Mouse (Mus musculus) stomach, embryonic 15.5 days (tissue): ENCODE data around the gene Aifm1. TPM values are rescaled to one million over a fixed set of nuclear protein-coding genes. Genes with fewer than 3 reads are reported as not detected.
A peak's percentile ranks its signal among the peaks of the same experiment; 100 is the strongest.

Source experiments
- ATAC-seq: fragments of 200-750 bp; cut with Nextera tagmentation; 2 replicates; pipeline ENCODE4 v1.8.0; 2017; ENCODE audit warnings: low read depth, moderate number of reproducible peaks, moderate TSS enrichment; ENCODE audit not compliant: insufficient read depth, low FRiP score
- H3K27ac ChIP-seq: fragments of 300-500 bp; sonication (generic); 2 replicates; pipeline ENCODE4 v1.5.1; 2015; ENCODE audit warnings: mild to moderate bottlenecking, inconsistent platforms
- H3K27me3 ChIP-seq: fragments of 300-500 bp; sonication (generic); replicated peaks from 2 replicates; pipeline ENCODE4 v1.6.1; 2015; ENCODE audit warnings: inconsistent platforms
- H3K36me3 ChIP-seq: fragments of 300-500 bp; sonication (generic); 2 replicates; pipeline ENCODE4 v1.6.1; 2015; ENCODE audit warnings: inconsistent platforms
- H3K4me1 ChIP-seq: fragments of 300-500 bp; sonication (generic); 2 replicates; pipeline ENCODE4 v1.6.1; 2015; ENCODE audit warnings: inconsistent platforms
- H3K4me2 ChIP-seq: fragments of 300-500 bp; sonication (generic); 2 replicates; pipeline ENCODE4 v1.6.1; 2015; ENCODE audit warnings: mild to moderate bottlenecking, inconsistent platforms
- H3K4me3 ChIP-seq: fragments of 300-500 bp; sonication (generic); replicated peaks from 2 replicates; pipeline ENCODE4 v1.5.1; 2015; ENCODE audit warnings: inconsistent platforms
- H3K9ac ChIP-seq: fragments of 300-500 bp; sonication (generic); 2 replicates; pipeline ENCODE4 v1.6.1; 2015; ENCODE audit warnings: inconsistent platforms
- H3K9me3 ChIP-seq: fragments of 300-500 bp; sonication (generic); 2 replicates; pipeline ENCODE4 v1.6.1; 2016; ENCODE audit warnings: inconsistent platforms
- WGBS: fragments of 180-500 bp; shearing (Covaris S2); methylation state at CpG from one replicate; pipeline ENCODE4 v1.1.7; 2015; 5-methylcytosine and 5-hydroxymethylcytosine counted together
- polyA plus RNA-seq: library from polyadenylated mRNA; unstranded; fragments of >200 nt; fragmentation: Nextera tagmentation; extraction: Ambion mirVana; gene quantifications from 2 replicates; pipeline ENCODE4 v1.2.1, GENCODE M21; 2015

Gene Aifm1
- polyA plus RNA-seq, 1 experiment from 2014 or later = 73.3 TPM

DNA sequence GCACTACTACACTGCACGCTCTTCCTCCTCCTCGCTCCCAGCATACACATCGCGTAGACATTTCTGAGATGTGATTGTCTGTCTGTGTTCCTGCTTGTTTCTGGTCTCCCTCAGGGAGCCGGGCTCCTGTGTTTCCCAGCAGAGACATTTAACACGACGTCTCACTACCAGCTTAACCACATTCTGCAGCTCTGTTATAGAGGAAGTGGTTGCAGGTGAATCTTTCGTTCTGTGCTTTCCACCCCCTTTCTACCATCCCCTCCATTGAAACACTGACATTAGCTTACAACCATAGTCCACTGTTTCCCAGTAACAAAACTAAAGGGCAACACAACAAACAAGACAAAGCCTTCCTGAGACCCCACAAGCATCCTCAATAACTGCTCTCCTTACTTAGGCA is 19.6 kb downstream of the Aifm1 start:
- no peaks in the 10 kb centered on the region for H3K4me1 ChIP-seq
- no peak overlapping the region for H3K27ac ChIP-seq
- 88% methylated on average over 8 of the region's 8 CpGs for WGBS
- H3K4me3 ChIP-seq = no peak overlapping the region
- no peaks in the 10 kb centered on the region for H3K27me3 ChIP-seq
- H3K9ac ChIP-seq = no peak overlapping the region
- H3K9me3 ChIP-seq = no peaks in the 10 kb centered on the region
- no peaks in the 10 kb centered on the region for H3K36me3 ChIP-seq
- ATAC-seq = no peak
- no peak overlapping the region for H3K4me2 ChIP-seq

DNA sequence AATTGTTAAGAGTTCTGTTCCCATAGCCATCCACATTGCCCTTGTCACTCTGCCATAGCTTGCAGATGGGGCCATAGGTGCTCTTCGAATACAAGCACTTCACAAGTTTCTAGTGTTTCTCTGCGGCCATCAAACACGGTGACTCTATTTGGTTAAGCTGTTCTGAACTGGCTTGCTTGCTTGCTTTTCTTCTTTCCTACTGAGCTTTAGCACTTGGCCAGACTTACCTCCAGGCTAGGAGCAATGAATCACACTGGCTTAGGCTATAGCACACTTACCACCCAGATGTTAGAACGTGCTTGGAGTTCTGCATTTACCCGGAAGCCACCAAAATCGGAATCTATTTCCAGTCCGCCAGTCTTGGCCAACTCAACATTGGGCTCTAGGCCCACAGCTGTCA is 31.7 kb downstream of the Aifm1 start:
- Histone ChIP-seq H3K27me3 (no peaks in the 10 kb centered on the region), H3K4me2 (no peak overlapping the region), H3K9me3 (no peaks in the 10 kb centered on the region), H3K27ac (no peak overlapping the region), H3K4me1 (no peaks in the 10 kb centered on the region), H3K36me3 (no peaks in the 10 kb centered on the region), H3K4me3 (no peak overlapping the region), H3K9ac (no peak overlapping the region)
- ATAC-seq = no peak
- WGBS = 89% methylated on average over 7 of the region's 7 CpGs

- Histone ChIP-seq H3K27ac (no peak overlapping the region), H3K9ac (no peak overlapping the region), H3K4me2 (no peak overlapping the region), H3K4me1 (no peaks in the 10 kb centered on the region), H3K9me3 (no peaks in the 10 kb centered on the region), H3K36me3 (no peaks in the 10 kb centered on the region), H3K4me3 (no peak overlapping the region), H3K27me3 (no peaks in the 10 kb centered on the region)
- WGBS = 77% methylated on average over 4 of the region's 4 CpGs
- ATAC-seq = no peak
Measured at GRCm38 (mm10) chrX:48481095-48481494, 32.3 kb downstream of the Aifm1 start.

DNA sequence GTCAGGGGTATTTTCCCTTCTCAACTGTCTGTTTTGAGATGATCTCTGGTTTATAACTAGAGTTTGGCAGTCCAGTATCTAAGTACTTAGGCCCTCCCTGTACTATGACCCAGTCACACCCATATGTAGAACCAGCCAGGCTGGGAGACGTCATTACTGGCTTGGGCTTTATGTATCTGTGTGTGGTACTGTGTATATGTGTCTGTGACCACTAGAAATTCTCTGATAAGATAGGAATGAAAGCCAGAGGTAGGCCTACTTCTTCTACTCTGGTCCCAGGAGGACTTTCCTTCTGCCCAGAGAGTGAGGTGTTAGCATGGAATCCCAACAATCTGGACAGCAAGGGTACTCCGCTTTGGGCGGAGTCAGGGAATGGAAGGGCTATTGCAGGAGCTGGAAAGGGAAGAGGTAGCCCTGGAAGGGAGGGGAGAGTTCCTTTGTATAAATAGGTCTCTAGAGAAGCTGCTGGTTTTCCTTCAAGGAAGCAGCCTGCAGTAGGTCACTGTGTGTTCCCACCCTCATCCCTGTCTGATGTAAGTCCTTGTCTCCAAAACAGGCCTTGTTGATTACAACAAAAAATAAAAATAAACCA is 45.9 kb downstream of the Aifm1 start:
- no peak overlapping the region for H3K4me3 ChIP-seq
- WGBS = 61% methylated on average over 3 of the region's 3 CpGs

GRCm38 (mm10) chrX:48466174-48466573 is 47.2 kb downstream of the Aifm1 start:
- no peaks in the 10 kb centered on the region for H3K36me3 ChIP-seq
- WGBS = 57% methylated on average over 2 of the region's 2 CpGs
- H3K9me3 ChIP-seq = no peaks in the 10 kb centered on the region
- no peaks in the 10 kb centered on the region for H3K4me1 ChIP-seq
- H3K4me2 ChIP-seq = no peak overlapping the region
- H3K27me3 ChIP-seq = no peaks in the 10 kb centered on the region
- no peak overlapping the region for H3K4me3 ChIP-seq
- H3K27ac ChIP-seq = no peak overlapping the region
- H3K9ac ChIP-seq = no peak overlapping the region
- no peak for ATAC-seq

More for the DNA sequence above, 45.9 kb downstream of the Aifm1 start:
- Histone ChIP-seq H3K4me1 (no peaks in the 10 kb centered on the region), H3K36me3 (no peaks in the 10 kb centered on the region), H3K27me3 (no peaks in the 10 kb centered on the region), H3K9me3 (no peaks in the 10 kb centered on the region), H3K4me2 (no peak overlapping the region), H3K9ac (no peak overlapping the region), H3K27ac (no peak overlapping the region)
- ATAC-seq = no peak

- H3K4me3 ChIP-seq = no peak overlapping the region
- no peaks in the 10 kb centered on the region for H3K4me1 ChIP-seq
- H3K4me2 ChIP-seq = no peak overlapping the region
- H3K36me3 ChIP-seq = no peaks in the 10 kb centered on the region
- ATAC-seq = no peak
- H3K27ac ChIP-seq = no peak overlapping the region
- no peak overlapping the region for H3K9ac ChIP-seq
- no peaks in the 10 kb centered on the region for H3K27me3 ChIP-seq
- H3K9me3 ChIP-seq = no peaks in the 10 kb centered on the region
- 82% methylated on average over 6 of the region's 6 CpGs for WGBS
Measured at GRCm38 (mm10) chrX:48464436-48464835, 48.9 kb downstream of the Aifm1 start.

DNA sequence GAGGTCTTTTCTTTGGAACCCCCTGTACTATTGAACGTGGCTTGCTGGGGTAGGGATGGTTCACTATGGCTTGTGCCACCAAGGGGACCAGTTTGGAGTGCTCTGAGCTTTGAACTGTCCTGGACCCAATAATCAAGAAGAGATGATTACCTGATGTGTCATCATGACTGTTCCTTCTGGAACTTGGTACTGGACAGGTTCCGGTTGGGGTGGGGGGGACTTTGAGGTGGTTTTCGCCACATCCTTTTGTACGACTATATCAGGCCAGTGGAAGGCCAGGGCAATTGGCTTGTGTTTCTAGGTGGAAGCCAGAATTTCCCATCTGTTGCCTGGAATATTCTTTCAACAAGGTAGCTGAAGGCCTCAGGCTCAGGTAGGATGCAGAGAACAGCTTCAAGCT is 49.7 kb downstream of the Aifm1 start:
- Histone ChIP-seq H3K4me2 (no peak overlapping the region), H3K9ac (no peak overlapping the region), H3K27me3 (no peaks in the 10 kb centered on the region), H3K4me3 (no peak overlapping the region), H3K4me1 (no peaks in the 10 kb centered on the region), H3K27ac (no peak overlapping the region), H3K9me3 (no peaks in the 10 kb centered on the region), H3K36me3 (no peaks in the 10 kb centered on the region)
- 82% methylated on average over 4 of the region's 4 CpGs for WGBS
- ATAC-seq = no peak

GRCm38 (mm10) chrX:48462754-48463507 is 50.4 kb downstream of the Aifm1 start, which contains the start of gene Elf4:
Gene Elf4 (minus strand): TSS chrX:48463132.
- no peaks in the 10 kb centered on the region for H3K27me3 ChIP-seq
- 20% methylated on average over 38 of the region's 38 CpGs for WGBS
- no peak within 1 kb of the TSS; the same call in 1 of the 2 replicates for H3K27ac ChIP-seq
- H3K4me1 ChIP-seq = no peaks in the 10 kb centered on the region
- H3K9ac ChIP-seq = no peak within 1 kb of the TSS
- H3K4me2 ChIP-seq = peak within 1 kb of the TSS; percentile 66
- no peaks in the 10 kb centered on the region for H3K36me3 ChIP-seq
- no peaks in the 10 kb centered on the region for H3K9me3 ChIP-seq
- peak; percentile 82 for ATAC-seq
- H3K4me3 ChIP-seq = peak within 1 kb of the TSS; percentile 44

GRCm38 (mm10) chrX:48462297-48462696 is 51.1 kb downstream of the Aifm1 start:
- ATAC-seq = 0 out of 2 replicates have a peak, but pooled peaks have one; percentile 36
- H3K36me3 ChIP-seq = no peaks in the 10 kb centered on the region
- H3K4me3 ChIP-seq = peak overlapping the region; percentile 44
- H3K4me2 ChIP-seq = peak overlapping the region; percentile 66
- no peaks in the 10 kb centered on the region for H3K9me3 ChIP-seq
- H3K27me3 ChIP-seq = no peaks in the 10 kb centered on the region
- 34% methylated on average over 4 of the region's 4 CpGs for WGBS
- no peak overlapping the region for H3K27ac ChIP-seq
- no peak overlapping the region for H3K9ac ChIP-seq
- H3K4me1 ChIP-seq = no peaks in the 10 kb centered on the region

DNA sequence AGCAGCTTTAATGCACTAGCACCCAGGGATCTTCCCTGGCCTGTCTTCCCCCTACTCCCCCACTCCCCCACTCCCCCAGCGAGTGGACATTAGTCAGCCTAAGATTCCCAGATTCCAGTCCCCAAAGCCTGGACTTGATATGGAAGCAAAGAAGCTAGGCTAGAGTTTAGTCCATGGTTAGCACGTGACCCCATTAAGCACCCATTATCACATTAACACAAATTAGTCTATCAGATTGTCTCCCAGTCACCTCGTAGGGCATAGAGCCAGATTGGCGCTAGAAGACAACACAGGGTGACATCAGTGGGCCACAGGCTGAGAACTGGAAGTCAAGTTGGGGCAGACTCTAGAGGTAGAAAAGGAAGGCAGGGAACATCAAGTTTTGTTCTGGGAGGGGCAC is 52.4 kb downstream of the Aifm1 start:
- WGBS = 72% methylated on average over 4 of the region's 4 CpGs
- H3K9ac ChIP-seq = no peak overlapping the region
- no peak for ATAC-seq
- no peaks in the 10 kb centered on the region for H3K9me3 ChIP-seq
- H3K36me3 ChIP-seq = no peaks in the 10 kb centered on the region
- no peak overlapping the region for H3K4me2 ChIP-seq
- H3K27ac ChIP-seq = no peak overlapping the region
- no peaks in the 10 kb centered on the region for H3K27me3 ChIP-seq
- no peak overlapping the region for H3K4me3 ChIP-seq
- no peaks in the 10 kb centered on the region for H3K4me1 ChIP-seq

DNA sequence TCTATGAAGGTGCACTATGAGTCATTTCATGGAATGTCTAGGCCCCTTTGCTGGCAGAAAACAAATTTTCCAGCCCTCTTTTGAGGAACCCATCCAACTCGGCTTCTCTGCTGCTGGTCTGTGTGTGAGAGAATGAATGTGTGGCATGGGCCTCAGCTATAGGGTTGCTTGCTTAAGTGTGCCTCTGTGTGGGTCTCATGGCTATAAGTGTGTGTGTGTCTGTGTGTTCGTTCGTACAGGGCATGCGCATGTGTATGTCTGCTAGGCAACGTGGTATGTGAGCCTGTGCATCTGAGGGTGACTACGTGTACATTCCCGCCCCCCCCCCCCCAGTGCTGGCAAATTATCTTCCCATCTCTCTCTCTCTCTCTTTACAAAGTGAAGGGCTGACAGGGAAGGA is 52.9 kb downstream of the Aifm1 start:
- no peak for ATAC-seq
- Histone ChIP-seq H3K27me3 (no peaks in the 10 kb centered on the region), H3K9me3 (no peaks in the 10 kb centered on the region), H3K9ac (no peak overlapping the region), H3K36me3 (no peaks in the 10 kb centered on the region), H3K4me3 (no peak overlapping the region), H3K4me2 (no peak overlapping the region), H3K27ac (no peak overlapping the region), H3K4me1 (no peaks in the 10 kb centered on the region)
- 70% methylated on average over 7 of the region's 7 CpGs for WGBS

DNA sequence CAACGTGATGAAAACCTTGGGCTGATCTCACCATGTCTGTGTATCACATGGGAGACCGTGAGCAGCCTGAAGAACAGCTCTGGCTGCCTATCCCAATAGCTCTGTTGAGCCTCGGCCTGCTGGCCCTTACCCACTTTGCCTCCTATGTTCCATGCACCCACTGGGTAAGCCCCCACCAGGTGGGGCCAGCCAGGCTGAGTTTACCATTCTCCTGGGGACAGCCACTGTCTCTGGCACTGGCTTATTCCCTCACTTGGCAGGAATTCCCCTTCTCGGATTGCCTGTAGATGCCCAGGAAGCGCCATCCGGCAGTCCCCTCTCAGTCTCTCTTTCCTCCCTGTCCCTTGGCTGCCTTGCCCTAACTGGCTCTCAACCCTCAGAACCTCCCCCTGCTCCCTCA is 56.4 kb downstream of the Aifm1 start:
- Histone ChIP-seq H3K27ac (no peak overlapping the region), H3K27me3 (no peaks in the 10 kb centered on the region), H3K9ac (no peak overlapping the region), H3K9me3 (no peaks in the 10 kb centered on the region), H3K4me1 (no peaks in the 10 kb centered on the region), H3K36me3 (no peaks in the 10 kb centered on the region), H3K4me3 (no peak overlapping the region), H3K4me2 (no peak overlapping the region)
- no peak for ATAC-seq
- WGBS = 73% methylated on average over 6 of the region's 6 CpGs
